Mouse (Mus musculus): ENCODE measurements around the gene Ssxa1.
"Not testable (repeated sequence)": the region's sequence is repeated elsewhere in the genome, so short reads cannot be mapped to it uniquely, and the experiment has no call there.

Ssxa1 gene

GRCm38 (mm10) chrX:21115520-21115919, at the start of gene Ssxa1:
TSS of gene Ssxa1 (plus strand) at chrX:21115820.
- DNase-seq (ENCODE audit: low spot score), result no peak

- DNase-seq (ENCODE audit: low spot score), result no peak
These were observed 47.5 kb upstream of the Ssxa1 start, which contains the start of gene Spaca5 for GRCm38 (mm10) chrX:21068106-21068505. TSS of gene Spaca5 (plus strand) at chrX:21068406.

GRCm38 (mm10) chrX:21088645-21088982, 27.0 kb upstream of the Ssxa1 start:
- no peak for DNase-seq (ENCODE audit: low spot score)

GRCm38 (mm10) chrX:21088983-21089866, 26.4 kb upstream of the Ssxa1 start, which contains the start of gene Zfp300:
TSS of gene Zfp300 (minus strand) at chrX:21089527.
- peak; percentile 65 for DNase-seq (ENCODE audit: low spot score)

- DNase-seq (ENCODE audit: low spot score), result no peak
These were observed 25.8 kb upstream of the Ssxa1 start for GRCm38 (mm10) chrX:21089867-21090239.

- DNase-seq (ENCODE audit: low spot score), result not testable (repeated sequence)
These were observed 31.1 kb downstream of the Ssxa1 start for GRCm38 (mm10) chrX:21146675-21147074.
